Mouse (Mus musculus): Measurements from ENCODE around the gene Tmem262. TPM values are rescaled to one million over a fixed set of nuclear protein-coding genes. Genes with fewer than 3 reads are reported as not detected.

Tmem262 gene
- polyA plus RNA-seq (2014; fragmentation: Illumina TruSeq; extraction: RNeasy Lipid Tissue Mini Kit (QIAGEN cat#74804); ENCODE audit: low read depth, low replicate concordance): 0.74 TPM

GRCm38 (mm10) chr19:6079983-6080480 is at the start of gene Tmem262:
TSS of gene Tmem262 (plus strand) at chr19:6080033.

GRCm38 (mm10) chr19:6046294-6047153 is 33.3 kb upstream of the Tmem262 start, which contains the start of gene Syvn1:
TSS of gene Syvn1 (plus strand) at chr19:6046576.

GRCm38 (mm10) chr19:6057313-6058096 is 22.3 kb upstream of the Tmem262 start, which contains the start of the genes Mrpl49 and Fau:
TSS of gene Mrpl49 (minus strand) at chr19:6057785.
TSS of gene Fau (plus strand) at chr19:6057844.

GRCm38 (mm10) chr19:6061021-6061533 is 18.8 kb upstream of the Tmem262 start, which contains the start of gene Znhit2:
TSS of gene Znhit2 (plus strand) at chr19:6061192.

DNA sequence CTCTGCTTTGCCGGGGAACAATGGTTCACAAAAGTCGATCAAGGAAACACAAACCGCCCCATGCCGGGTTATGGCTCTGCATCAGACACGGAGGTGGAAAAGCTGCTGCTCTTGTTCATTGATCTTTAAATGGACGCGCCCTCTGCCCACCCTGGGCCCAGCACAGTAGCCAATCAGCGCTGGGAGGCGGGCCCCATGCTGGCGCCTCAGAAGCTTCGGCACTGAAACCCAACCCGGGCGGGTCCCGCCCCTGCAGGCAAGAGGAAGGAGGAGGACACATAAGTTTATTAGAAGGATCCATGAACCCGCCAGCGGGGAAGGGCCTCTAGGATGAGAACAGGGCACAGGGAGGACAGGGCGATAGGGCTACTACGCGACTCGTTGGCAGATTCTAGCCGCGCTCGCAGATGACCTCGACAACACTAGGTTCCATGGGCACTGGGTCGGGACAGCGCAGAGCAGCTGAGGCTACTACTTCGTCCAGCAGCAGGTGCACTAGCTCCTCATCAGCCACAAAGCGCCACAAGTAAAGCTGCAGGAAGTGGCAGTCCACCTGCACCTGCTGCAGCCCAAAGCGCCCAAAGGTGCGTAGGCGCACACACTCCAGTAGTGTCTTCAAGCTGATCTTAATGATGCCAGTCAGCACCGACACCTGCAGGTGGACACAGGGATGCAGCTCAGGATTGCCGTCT is 12.0 kb upstream of the Tmem262 start, which contains the start of gene Tm7sf2:
Tm7sf2 (minus strand) TSS at position 650 of the 692 bp plus-strand sequence.

GRCm38 (mm10) chr19:6076564-6077393 is 3.1 kb upstream of the Tmem262 start, which contains the start of gene Vps51:
TSS of gene Vps51 (minus strand) at chr19:6077231.

DNA sequence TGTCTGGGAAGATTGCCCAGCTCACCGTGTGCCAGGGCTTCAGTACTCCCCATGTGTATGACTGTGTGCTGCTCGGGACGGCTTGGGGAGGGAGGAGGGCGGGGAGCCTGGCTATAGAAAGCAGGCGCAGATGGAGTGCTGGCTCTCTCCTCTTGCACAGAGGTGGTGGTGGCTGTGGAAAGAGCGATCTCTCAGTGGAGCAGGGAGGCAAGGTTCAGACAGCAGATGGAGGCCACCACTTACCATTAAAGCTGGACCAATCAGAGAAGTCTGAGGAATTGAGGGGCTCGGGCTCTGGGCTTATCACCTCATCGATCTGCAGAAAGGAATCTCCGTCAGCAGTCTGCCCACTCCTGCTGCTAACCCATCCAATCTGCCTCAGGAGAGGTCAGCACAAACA is 2.3 kb downstream of the Tmem262 start, which contains the start of gene Gm28374:
Gm28374 (minus strand) TSS at position 101 of the 400 bp plus-strand sequence.

GRCm38 (mm10) chr19:6084478-6085248 is 4.8 kb downstream of the Tmem262 start, which contains the start of the genes Zfpl1 and Cdca5:
TSS of gene Zfpl1 (minus strand) at chr19:6084956.
TSS of gene Cdca5 (plus strand) at chr19:6084983.

GRCm38 (mm10) chr19:6094119-6094518 is 14.3 kb downstream of the Tmem262 start, which contains the start of gene AC131692.1:
TSS of gene AC131692.1 (plus strand) at chr19:6094419.

GRCm38 (mm10) chr19:6105586-6105985 is 25.8 kb downstream of the Tmem262 start, which contains the start of gene Naaladl1:
TSS of gene Naaladl1 (plus strand) at chr19:6105782.

GRCm38 (mm10) chr19:6117986-6118676 is 38.3 kb downstream of the Tmem262 start, which contains the start of gene Sac3d1:
TSS of gene Sac3d1 (minus strand) at chr19:6118650.

GRCm38 (mm10) chr19:6127760-6128341 is 48.0 kb downstream of the Tmem262 start, which contains the start of gene Snx15:
TSS of gene Snx15 (minus strand) at chr19:6128304.

Other genes starting within 250 kb of the Tmem262 start
- gene Frmd8, start 204.8 kb upstream of the Tmem262 start, polyA plus RNA-seq (2014; fragmentation: Illumina TruSeq; extraction: RNeasy Lipid Tissue Mini Kit (QIAGEN cat#74804); ENCODE audit: low read depth, low replicate concordance): 8.9 TPM
- gene Slc25a45, start 202.2 kb upstream of the Tmem262 start, polyA plus RNA-seq (2014; fragmentation: Illumina TruSeq; extraction: RNeasy Lipid Tissue Mini Kit (QIAGEN cat#74804); ENCODE audit: low read depth, low replicate concordance): 18.2 TPM
- 0.92 TPM for gene Tigd3, start 185.9 kb upstream of the Tmem262 start, polyA plus RNA-seq (2014; fragmentation: Illumina TruSeq; extraction: RNeasy Lipid Tissue Mini Kit (QIAGEN cat#74804); ENCODE audit: low read depth, low replicate concordance)
- 49.7 TPM for gene Dpf2, start 167.0 kb upstream of the Tmem262 start, polyA plus RNA-seq (2014; fragmentation: Illumina TruSeq; extraction: RNeasy Lipid Tissue Mini Kit (QIAGEN cat#74804); ENCODE audit: low read depth, low replicate concordance)
- gene Cdc42ep2, start 155.2 kb upstream of the Tmem262 start, polyA plus RNA-seq (2014; fragmentation: Illumina TruSeq; extraction: RNeasy Lipid Tissue Mini Kit (QIAGEN cat#74804); ENCODE audit: low read depth, low replicate concordance): 6.9 TPM
- 16.5 TPM for gene Pola2, start 115.8 kb upstream of the Tmem262 start, polyA plus RNA-seq (2014; fragmentation: Illumina TruSeq; extraction: RNeasy Lipid Tissue Mini Kit (QIAGEN cat#74804); ENCODE audit: low read depth, low replicate concordance)
- not detected for gene Slc22a20, start 93.9 kb upstream of the Tmem262 start, polyA plus RNA-seq (2014; fragmentation: Illumina TruSeq; extraction: RNeasy Lipid Tissue Mini Kit (QIAGEN cat#74804); ENCODE audit: low read depth, low replicate concordance)
- gene Capn1, start 64.1 kb upstream of the Tmem262 start, polyA plus RNA-seq (2014; fragmentation: Illumina TruSeq; extraction: RNeasy Lipid Tissue Mini Kit (QIAGEN cat#74804); ENCODE audit: low read depth, low replicate concordance): 67.4 TPM
- 75.1 TPM for gene Syvn1, start 33.5 kb upstream of the Tmem262 start, polyA plus RNA-seq (2014; fragmentation: Illumina TruSeq; extraction: RNeasy Lipid Tissue Mini Kit (QIAGEN cat#74804); ENCODE audit: low read depth, low replicate concordance)
- 40.4 TPM for gene Mrpl49, start 22.2 kb upstream of the Tmem262 start, polyA plus RNA-seq (2014; fragmentation: Illumina TruSeq; extraction: RNeasy Lipid Tissue Mini Kit (QIAGEN cat#74804); ENCODE audit: low read depth, low replicate concordance)
- gene Fau, start 22.2 kb upstream of the Tmem262 start, polyA plus RNA-seq (2014; fragmentation: Illumina TruSeq; extraction: RNeasy Lipid Tissue Mini Kit (QIAGEN cat#74804); ENCODE audit: low read depth, low replicate concordance): 1,555 TPM
- 32.8 TPM for gene Znhit2, start 18.8 kb upstream of the Tmem262 start, polyA plus RNA-seq (2014; fragmentation: Illumina TruSeq; extraction: RNeasy Lipid Tissue Mini Kit (QIAGEN cat#74804); ENCODE audit: low read depth, low replicate concordance)
- gene Tm7sf2, start 11.7 kb upstream of the Tmem262 start, polyA plus RNA-seq (2014; fragmentation: Illumina TruSeq; extraction: RNeasy Lipid Tissue Mini Kit (QIAGEN cat#74804); ENCODE audit: low read depth, low replicate concordance): 73.5 TPM
- 36.4 TPM for gene Vps51, start 2.8 kb upstream of the Tmem262 start, polyA plus RNA-seq (2014; fragmentation: Illumina TruSeq; extraction: RNeasy Lipid Tissue Mini Kit (QIAGEN cat#74804); ENCODE audit: low read depth, low replicate concordance)
- not detected for gene Gm28374, start 2.2 kb downstream of the Tmem262 start, polyA plus RNA-seq (2014; fragmentation: Illumina TruSeq; extraction: RNeasy Lipid Tissue Mini Kit (QIAGEN cat#74804); ENCODE audit: low read depth, low replicate concordance)
- gene Zfpl1, start 4.9 kb downstream of the Tmem262 start, polyA plus RNA-seq (2014; fragmentation: Illumina TruSeq; extraction: RNeasy Lipid Tissue Mini Kit (QIAGEN cat#74804); ENCODE audit: low read depth, low replicate concordance): 51.5 TPM
- 0.98 TPM for gene Cdca5, start 5.0 kb downstream of the Tmem262 start, polyA plus RNA-seq (2014; fragmentation: Illumina TruSeq; extraction: RNeasy Lipid Tissue Mini Kit (QIAGEN cat#74804); ENCODE audit: low read depth, low replicate concordance)
- 2.4 TPM for gene AC131692.1, start 14.4 kb downstream of the Tmem262 start, polyA plus RNA-seq (2014; fragmentation: Illumina TruSeq; extraction: RNeasy Lipid Tissue Mini Kit (QIAGEN cat#74804); ENCODE audit: low read depth, low replicate concordance)
- not detected for gene Naaladl1, start 25.7 kb downstream of the Tmem262 start, polyA plus RNA-seq (2014; fragmentation: Illumina TruSeq; extraction: RNeasy Lipid Tissue Mini Kit (QIAGEN cat#74804); ENCODE audit: low read depth, low replicate concordance)
- gene Sac3d1, start 38.6 kb downstream of the Tmem262 start, polyA plus RNA-seq (2014; fragmentation: Illumina TruSeq; extraction: RNeasy Lipid Tissue Mini Kit (QIAGEN cat#74804); ENCODE audit: low read depth, low replicate concordance): 10.6 TPM
- 20.6 TPM for gene Snx15, start 48.3 kb downstream of the Tmem262 start, polyA plus RNA-seq (2014; fragmentation: Illumina TruSeq; extraction: RNeasy Lipid Tissue Mini Kit (QIAGEN cat#74804); ENCODE audit: low read depth, low replicate concordance)
- gene Batf2, start 61.0 kb downstream of the Tmem262 start, polyA plus RNA-seq (2014; fragmentation: Illumina TruSeq; extraction: RNeasy Lipid Tissue Mini Kit (QIAGEN cat#74804); ENCODE audit: low read depth, low replicate concordance): 1.4 TPM
- gene Arl2, start 61.5 kb downstream of the Tmem262 start, polyA plus RNA-seq (2014; fragmentation: Illumina TruSeq; extraction: RNeasy Lipid Tissue Mini Kit (QIAGEN cat#74804); ENCODE audit: low read depth, low replicate concordance): 52.1 TPM
- 0.65 TPM for gene Majin, start 104.4 kb downstream of the Tmem262 start, polyA plus RNA-seq (2014; fragmentation: Illumina TruSeq; extraction: RNeasy Lipid Tissue Mini Kit (QIAGEN cat#74804); ENCODE audit: low read depth, low replicate concordance)
- 0.84 TPM for gene Gpha2, start 146.3 kb downstream of the Tmem262 start, polyA plus RNA-seq (2014; fragmentation: Illumina TruSeq; extraction: RNeasy Lipid Tissue Mini Kit (QIAGEN cat#74804); ENCODE audit: low read depth, low replicate concordance)
- gene Ppp2r5b, start 155.8 kb downstream of the Tmem262 start, polyA plus RNA-seq (2014; fragmentation: Illumina TruSeq; extraction: RNeasy Lipid Tissue Mini Kit (QIAGEN cat#74804); ENCODE audit: low read depth, low replicate concordance): 33.8 TPM
- gene Atg2a, start 161.6 kb downstream of the Tmem262 start, polyA plus RNA-seq (2014; fragmentation: Illumina TruSeq; extraction: RNeasy Lipid Tissue Mini Kit (QIAGEN cat#74804); ENCODE audit: low read depth, low replicate concordance): 14.8 TPM
- gene Ehd1, start 196.7 kb downstream of the Tmem262 start, polyA plus RNA-seq (2014; fragmentation: Illumina TruSeq; extraction: RNeasy Lipid Tissue Mini Kit (QIAGEN cat#74804); ENCODE audit: low read depth, low replicate concordance): 53.9 TPM
- 15.2 TPM for gene Cdc42bpg, start 226.4 kb downstream of the Tmem262 start, polyA plus RNA-seq (2014; fragmentation: Illumina TruSeq; extraction: RNeasy Lipid Tissue Mini Kit (QIAGEN cat#74804); ENCODE audit: low read depth, low replicate concordance)

All from adipose tissue, adult 10 weeks (tissue).